Mouse (Mus musculus) layer of hippocampus, postnatal 36 days (tissue): ENCODE data around the gene Slc1a2. TPM values are rescaled to one million over a fixed set of nuclear protein-coding genes. Genes with fewer than 3 reads are reported as not detected.
A peak's percentile ranks its signal among the peaks of the same experiment; 100 is the strongest.

Experiments
- DNase-seq, 2 experiments: peaks; one replicate each; pipeline ENCODE4 v3.0.0; 2022
- total RNA-seq, 2 experiments: library from RNA; stranded (reverse); gene quantifications; 2 replicates each; pipeline ENCODE4 v1.2.3; 2021

Gene Slc1a2
- total RNA-seq, 2 experiments from 2014 or later = 1,671 to 1,869 TPM

DNA sequence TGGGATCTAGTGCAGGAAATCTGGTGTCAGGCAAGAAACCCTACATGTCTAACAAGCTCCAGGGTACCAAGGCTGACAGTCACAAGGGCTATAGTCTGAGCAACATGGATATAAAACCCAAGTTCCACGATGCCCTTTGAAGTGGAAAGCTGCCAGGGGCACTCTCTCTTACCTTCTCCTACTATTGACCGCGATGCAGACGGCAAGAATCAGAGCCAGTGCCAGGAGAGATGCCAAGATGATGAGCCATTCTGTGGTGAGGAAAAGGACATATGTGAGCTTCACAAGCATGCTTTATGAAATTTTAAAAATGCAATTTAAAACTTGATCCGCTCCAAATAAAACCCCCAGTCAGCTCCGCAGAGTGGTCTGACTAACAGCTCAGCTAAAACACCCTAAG is 163.6 kb downstream of the Slc1a2 start:
- DNase-seq = peak; percentile 3 to 16

DNA sequence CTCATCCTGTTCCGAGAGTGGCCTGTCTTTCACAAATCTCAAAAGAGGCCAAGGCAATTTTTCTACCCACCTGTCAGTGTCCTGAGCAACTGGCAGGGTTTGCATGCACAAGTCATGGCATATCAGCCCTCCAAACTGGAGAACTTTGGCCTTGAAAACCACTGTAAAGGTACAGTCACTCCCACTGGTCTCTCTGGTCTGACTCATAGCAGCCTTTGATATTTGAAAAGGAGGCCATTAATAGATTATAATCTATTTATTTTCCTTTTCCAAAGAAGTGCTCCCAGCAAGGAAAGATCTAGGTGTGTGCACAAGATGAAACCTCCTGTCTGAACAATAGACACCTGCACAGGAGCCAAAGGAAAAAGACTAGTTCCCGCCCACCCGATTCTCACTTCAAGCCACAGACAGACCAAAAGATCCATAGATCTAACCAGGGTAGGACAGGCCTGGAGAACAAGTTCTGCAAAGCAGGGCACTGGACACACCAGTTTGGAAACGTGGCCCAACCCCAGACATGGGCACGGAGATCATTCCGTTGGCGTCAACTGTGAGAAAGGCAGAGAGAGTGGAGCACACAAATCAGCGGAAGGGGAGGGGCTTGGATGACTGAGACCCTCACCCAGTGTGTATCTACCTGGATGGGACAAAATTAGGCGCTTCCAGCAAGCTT is 167.6 kb downstream of the Slc1a2 start:
- DNase-seq = no peak

DNA sequence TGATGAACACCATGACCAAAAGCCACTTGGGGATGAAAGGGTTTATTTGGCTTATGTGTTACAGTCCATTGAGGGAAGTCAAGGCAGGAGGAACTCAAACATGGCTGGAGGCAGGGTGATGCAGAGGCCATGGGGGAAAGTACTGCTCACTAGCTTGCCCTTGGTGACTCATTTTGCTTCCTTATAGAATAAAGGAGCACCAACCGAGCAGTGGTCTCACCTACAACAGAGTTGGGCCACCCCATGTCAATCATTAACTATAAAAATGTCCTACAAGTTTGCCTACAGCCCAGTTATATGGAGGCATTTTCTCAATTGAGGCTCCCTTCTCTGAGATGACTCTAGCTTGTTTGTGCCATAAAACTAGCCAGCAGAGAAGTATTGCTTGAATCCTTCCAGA is 169.4 kb downstream of the Slc1a2 start:
- no peak for DNase-seq

DNA sequence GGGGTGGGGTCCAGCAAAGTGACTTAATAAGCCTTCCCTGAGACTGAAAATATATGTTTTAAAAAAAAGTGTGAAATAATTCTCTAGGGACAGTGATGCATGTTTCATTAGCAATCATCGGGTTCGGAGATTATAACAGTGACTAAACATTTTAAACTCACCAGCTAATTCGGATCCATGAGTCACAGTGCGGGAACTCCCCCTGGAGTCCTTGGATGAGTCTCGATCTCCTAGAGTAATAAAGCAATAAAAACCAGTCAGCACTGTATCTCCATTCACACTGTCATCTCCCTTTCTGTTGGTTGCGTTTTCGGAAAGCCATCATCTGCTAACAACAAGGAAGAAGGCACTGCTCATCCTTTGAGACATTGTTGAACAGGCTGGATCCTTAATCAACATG is 169.9 kb downstream of the Slc1a2 start:
- no peak for DNase-seq

DNA sequence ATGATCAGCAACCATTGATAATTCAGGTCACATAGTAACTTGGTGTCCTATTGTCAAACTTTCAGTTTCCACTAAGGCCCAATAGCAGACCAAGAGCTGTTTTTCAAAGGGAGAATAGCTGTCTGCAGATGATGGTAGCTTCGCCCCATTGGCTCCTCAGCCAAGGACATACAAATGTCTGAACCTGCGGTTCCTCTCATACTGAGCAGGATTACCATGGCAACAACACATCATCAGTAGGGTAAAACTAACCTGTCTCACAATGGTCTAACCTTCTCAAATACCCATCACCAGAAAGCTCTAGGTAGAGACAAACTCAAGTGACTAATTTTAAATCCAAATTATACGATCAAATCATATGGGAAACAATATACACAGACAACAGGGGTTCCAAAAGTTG is 170.7 kb downstream of the Slc1a2 start:
- DNase-seq = peak; percentile 22 to 63

DNA sequence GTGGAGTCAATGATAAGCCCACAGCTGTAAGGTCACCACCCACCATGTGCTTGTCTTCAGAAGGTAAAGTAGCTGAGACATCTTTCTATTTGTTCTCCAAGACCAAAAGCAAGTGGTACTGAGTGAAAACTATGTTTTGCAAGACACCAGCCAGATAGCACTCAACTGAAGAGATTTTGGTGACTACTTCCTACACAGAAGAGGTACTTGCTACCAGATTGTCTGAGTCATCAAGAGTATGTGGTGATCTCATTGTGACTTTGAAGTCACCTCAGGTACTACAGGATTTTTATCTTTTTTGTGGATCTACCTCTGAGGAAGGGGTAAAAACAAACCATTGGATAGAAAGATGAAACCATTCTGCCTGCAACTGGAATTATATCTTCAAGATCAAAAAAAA is 173.1 kb downstream of the Slc1a2 start:
- DNase-seq = no peak

DNA sequence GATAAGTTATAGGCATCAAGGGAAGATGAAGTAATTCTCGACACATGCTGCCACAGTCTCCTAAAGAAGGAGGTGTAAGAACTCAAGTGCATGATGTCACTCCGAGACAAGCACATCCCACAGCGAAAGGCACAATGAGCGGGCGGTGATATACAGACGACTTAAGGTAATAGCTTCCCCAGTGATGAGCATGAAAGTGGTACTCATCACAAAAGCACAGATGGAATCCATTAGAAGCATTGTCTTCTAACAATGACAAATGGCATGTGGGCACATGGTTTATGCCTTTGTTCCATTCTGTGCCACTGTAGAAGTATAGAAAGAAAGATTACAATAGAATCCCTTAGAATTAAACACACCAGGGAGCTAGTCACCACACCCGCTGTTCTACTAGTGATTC is 179.7 kb downstream of the Slc1a2 start:
- DNase-seq = no peak

Other genes starting within 250 kb of the Slc1a2 start
- gene Fjx1, start 206.2 kb upstream of the Slc1a2 start, total RNA-seq = 10 to 100 TPM; 52.3 to 53.7 TPM
- 1 to 10 TPM; 7.4 to 8.3 TPM for gene Pamr1, start 108.6 kb upstream of the Slc1a2 start, total RNA-seq
- gene Cd44, start 243.0 kb downstream of the Slc1a2 start, total RNA-seq = 1 to 10 TPM; 3.4 to 4.1 TPM